Mouse (Mus musculus): ENCODE data around the gene Dmrta1. TPM values are rescaled to one million over a fixed set of nuclear protein-coding genes. Genes with fewer than 3 reads are reported as not detected.
"Not testable (repeated sequence)": the region's sequence is repeated elsewhere in the genome, so short reads cannot be mapped to it uniquely, and the experiment has no call there.

The Dmrta1 gene
- polyA plus RNA-seq, 1 experiment from 2014 or later, result 0.53 TPM

GRCm38 (mm10) chr4:89678713-89679112 is 523 bp upstream of the Dmrta1 start:
- H3K36me3 ChIP-seq, result no peaks in the 10 kb centered on the region
- no peak overlapping the region for H3K4me3 ChIP-seq
- WGBS, result 42% methylated on average over 5 of the region's 5 CpGs
- no peak overlapping the region for H3K4me2 ChIP-seq
- H3K4me1 ChIP-seq (replicated peaks), result peaks cover 18% of the 10 kb centered on the region
- H3K9me3 ChIP-seq, result no peaks in the 10 kb centered on the region
- H3K27ac ChIP-seq (replicated peaks), result no peak overlapping the region
- H3K27me3 ChIP-seq, result no peaks in the 10 kb centered on the region
- ATAC-seq (ENCODE audit: low read depth), result peak; percentile 23; the same call in 1 of the 2 replicates
- H3K9ac ChIP-seq, result no peak overlapping the region

- WGBS, result 1% methylated on average over 78 of the region's 78 CpGs
- Histone ChIP-seq H3K9ac (peak overlapping the region; percentile 69), H3K4me2 (peak overlapping the region; percentile 77), H3K4me3 (peak overlapping the region; percentile 58), H3K36me3 (no peaks in the 10 kb centered on the region), H3K27ac (replicated peaks) (no peak overlapping the region), H3K9me3 (no peaks in the 10 kb centered on the region), H3K27me3 (peaks cover 64% of the 10 kb centered on the region), H3K4me1 (replicated peaks) (peaks cover 12% of the 10 kb centered on the region; the same call in 1 of the 2 replicates)
- peak; percentile 88 for ATAC-seq (ENCODE audit: low read depth)
Measured at GRCm38 (mm10) chr4:89687961-89688803, 8.9 kb downstream of the Dmrta1 start.

GRCm38 (mm10) chr4:89688804-89689497 is 9.7 kb downstream of the Dmrta1 start:
- peaks cover 64% of the 10 kb centered on the region for H3K27me3 ChIP-seq
- H3K4me1 ChIP-seq (replicated peaks), result peaks cover 12% of the 10 kb centered on the region; the same call in 1 of the 2 replicates
- H3K4me2 ChIP-seq, result peak overlapping the region; percentile 77
- no peaks in the 10 kb centered on the region for H3K9me3 ChIP-seq
- peak overlapping the region; percentile 58 for H3K4me3 ChIP-seq
- 3% methylated on average over 16 of the region's 16 CpGs for WGBS
- H3K27ac ChIP-seq (replicated peaks), result no peak overlapping the region
- H3K36me3 ChIP-seq, result no peaks in the 10 kb centered on the region
- peak overlapping the region; percentile 69 for H3K9ac ChIP-seq
- no peak for ATAC-seq (ENCODE audit: low read depth)

- Histone ChIP-seq H3K36me3 (no peaks in the 10 kb centered on the region), H3K27ac (replicated peaks) (no peak overlapping the region), H3K4me3 (no peak overlapping the region), H3K9me3 (no peaks in the 10 kb centered on the region), H3K27me3 (peaks cover 50% of the 10 kb centered on the region), H3K4me1 (replicated peaks) (peaks cover 12% of the 10 kb centered on the region; the same call in 1 of the 2 replicates), H3K4me2 (no peak overlapping the region), H3K9ac (no peak overlapping the region)
- ATAC-seq (ENCODE audit: low read depth), result no peak
- 82% methylated on average over 6 of the region's 6 CpGs for WGBS
Measured at GRCm38 (mm10) chr4:89691936-89692335, 12.7 kb downstream of the Dmrta1 start.

GRCm38 (mm10) chr4:89692780-89693179 is 13.5 kb downstream of the Dmrta1 start:
- Histone ChIP-seq H3K36me3 (no peaks in the 10 kb centered on the region), H3K9ac (no peak overlapping the region), H3K4me1 (replicated peaks) (peaks cover 12% of the 10 kb centered on the region; the same call in 1 of the 2 replicates), H3K9me3 (no peaks in the 10 kb centered on the region), H3K4me2 (no peak overlapping the region), H3K27ac (replicated peaks) (no peak overlapping the region), H3K27me3 (peaks cover 42% of the 10 kb centered on the region), H3K4me3 (no peak overlapping the region)
- 33% methylated on average over 1 of the region's 1 CpGs for WGBS
- ATAC-seq (ENCODE audit: low read depth), result no peak

- WGBS, result 78% methylated on average over 5 of the region's 5 CpGs
Measured at GRCm38 (mm10) chr4:89695589-89695988, 16.4 kb downstream of the Dmrta1 start.

GRCm38 (mm10) chr4:89697951-89698350 is 18.7 kb downstream of the Dmrta1 start:
- ATAC-seq (ENCODE audit: low read depth), result no peak
- Histone ChIP-seq H3K36me3 (no peaks in the 10 kb centered on the region), H3K4me1 (replicated peaks) (no peaks in the 10 kb centered on the region), H3K27me3 (no peaks in the 10 kb centered on the region), H3K27ac (replicated peaks) (no peak overlapping the region), H3K4me2 (no peak overlapping the region), H3K9me3 (no peaks in the 10 kb centered on the region), H3K9ac (no peak overlapping the region), H3K4me3 (no peak overlapping the region)

More at GRCm38 (mm10) chr4:89695589-89695988, 16.4 kb downstream of the Dmrta1 start:
- Histone ChIP-seq H3K4me2 (no peak overlapping the region), H3K27ac (replicated peaks) (no peak overlapping the region), H3K4me1 (replicated peaks) (no peaks in the 10 kb centered on the region), H3K4me3 (no peak overlapping the region), H3K9ac (no peak overlapping the region), H3K9me3 (no peaks in the 10 kb centered on the region), H3K27me3 (peaks cover 14% of the 10 kb centered on the region), H3K36me3 (no peaks in the 10 kb centered on the region)
- ATAC-seq (ENCODE audit: low read depth), result no peak

GRCm38 (mm10) chr4:89723526-89724190 is 44.4 kb downstream of the Dmrta1 start:
- not testable (repeated sequence) for H3K4me3 ChIP-seq; H3K36me3 ChIP-seq; H3K27me3 ChIP-seq; H3K4me2 ChIP-seq; ATAC-seq (ENCODE audit: low read depth); H3K9me3 ChIP-seq; H3K27ac ChIP-seq (replicated peaks); H3K9ac ChIP-seq; H3K4me1 ChIP-seq (replicated peaks)
- WGBS, result 79% methylated on average over 1 of the region's 1 CpGs

Data from neural tube, embryonic 13.5 days (tissue).